Mouse (Mus musculus) heart, adult 2 months (tissue): ENCODE measurements around the gene Myom1.

Source experiments
- CTCF ChIP-seq: fragments of 200-600 bp; IDR thresholded peaks from 2 replicates; pipeline ENCODE4 v1.8.1; 2022; ENCODE audit warnings: antibody characterized with exemption, mild to moderate bottlenecking, moderate library complexity
- POLR2A ChIP-seq: fragments of 200-500 bp; IDR thresholded peaks from 2 replicates; pipeline ENCODE4 v1.6.1; 2011; ENCODE audit warnings: mild to moderate bottlenecking, low read depth, low read length, control low read depth; ENCODE audit not compliant: insufficient read depth

DNA sequence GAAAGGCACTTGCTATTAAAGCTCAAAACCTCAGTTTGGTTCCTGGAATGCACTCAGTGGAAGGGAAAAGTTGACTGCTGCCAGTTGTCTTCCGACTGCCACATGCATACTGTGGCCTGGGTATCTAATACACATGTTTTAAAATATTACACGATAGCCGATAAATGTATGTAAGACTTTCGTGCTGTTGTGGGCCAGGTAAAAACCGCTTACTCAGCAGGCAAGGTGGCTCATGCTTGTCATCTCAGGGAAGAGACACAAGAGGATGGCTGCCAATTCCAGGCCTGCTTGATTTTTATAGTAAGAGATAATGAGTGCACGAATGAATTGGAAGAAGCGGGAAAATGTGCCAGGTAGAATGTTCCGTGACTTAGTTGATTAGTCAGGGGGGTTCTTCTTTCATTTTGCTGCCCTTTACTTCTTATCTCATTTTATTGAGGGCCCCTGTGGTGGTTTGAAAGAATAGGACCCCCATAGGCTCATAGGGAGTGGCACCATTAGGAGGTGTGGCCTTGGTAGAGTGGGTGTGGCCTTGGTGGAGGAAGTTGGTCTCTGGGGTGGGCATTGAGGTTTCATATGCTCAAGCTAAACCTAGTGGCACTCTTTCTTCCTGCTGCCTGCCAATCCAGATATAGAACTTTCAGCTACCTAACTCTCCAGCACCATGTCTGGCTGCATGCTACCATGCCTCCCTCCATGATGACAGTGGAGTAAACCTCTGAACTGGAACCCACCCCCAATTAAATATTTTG, 158.0 kb downstream of the Myom1 start:
- TF ChIP-seq POLR2A (no peak), CTCF (no peak)
